Mouse (Mus musculus) hindbrain, embryonic 10.5 days (tissue): ENCODE measurements at regions not wholly inside any gene's neighbourhood (a gene's known extent, or its start where the extent isn't known, plus 50 kb on each side); places are given as distances from the start of the nearest gene placed in this dataset.
A peak's percentile ranks its signal among the peaks of the same experiment; 100 is the strongest.

Source experiments
- DNase-seq: peaks from one replicate; pipeline ENCODE4 v3.0.0-alpha.2; 2017; ENCODE audit warnings: low spot score
- H3K27ac ChIP-seq: fragments of 300-500 bp; sonication (generic); 2 replicates; pipeline ENCODE4 v1.5.1; 2016; ENCODE audit warnings: mild to moderate bottlenecking, moderate library complexity
- H3K27me3 ChIP-seq: fragments of 300-500 bp; sonication (generic); 2 replicates; pipeline ENCODE4 v1.6.1; 2016; ENCODE audit warnings: mild to moderate bottlenecking; ENCODE audit not compliant: poor library complexity, insufficient read depth, severe bottlenecking
- H3K36me3 ChIP-seq: fragments of 300-500 bp; sonication (generic); 2 replicates; pipeline ENCODE4 v1.6.1; 2016; ENCODE audit warnings: mild to moderate bottlenecking, moderate library complexity
- H3K4me1 ChIP-seq: fragments of 300-500 bp; sonication (generic); replicated peaks from 2 replicates; pipeline ENCODE4 v1.6.1; 2016; ENCODE audit warnings: mild to moderate bottlenecking
- H3K4me3 ChIP-seq: fragments of 300-500 bp; sonication (generic); 2 replicates; pipeline ENCODE4 v1.5.1; 2016; ENCODE audit warnings: mild to moderate bottlenecking, moderate library complexity
- H3K9me3 ChIP-seq: fragments of 300-500 bp; sonication (generic); 2 replicates; pipeline ENCODE4 v1.6.1; 2016; ENCODE audit warnings: mild to moderate bottlenecking, moderate library complexity
- WGBS: fragments of 180-500 bp; shearing (Covaris S2); methylation state at CpG from one replicate; pipeline ENCODE4 v1.1.7; 2016; 5-methylcytosine and 5-hydroxymethylcytosine counted together

DNA sequence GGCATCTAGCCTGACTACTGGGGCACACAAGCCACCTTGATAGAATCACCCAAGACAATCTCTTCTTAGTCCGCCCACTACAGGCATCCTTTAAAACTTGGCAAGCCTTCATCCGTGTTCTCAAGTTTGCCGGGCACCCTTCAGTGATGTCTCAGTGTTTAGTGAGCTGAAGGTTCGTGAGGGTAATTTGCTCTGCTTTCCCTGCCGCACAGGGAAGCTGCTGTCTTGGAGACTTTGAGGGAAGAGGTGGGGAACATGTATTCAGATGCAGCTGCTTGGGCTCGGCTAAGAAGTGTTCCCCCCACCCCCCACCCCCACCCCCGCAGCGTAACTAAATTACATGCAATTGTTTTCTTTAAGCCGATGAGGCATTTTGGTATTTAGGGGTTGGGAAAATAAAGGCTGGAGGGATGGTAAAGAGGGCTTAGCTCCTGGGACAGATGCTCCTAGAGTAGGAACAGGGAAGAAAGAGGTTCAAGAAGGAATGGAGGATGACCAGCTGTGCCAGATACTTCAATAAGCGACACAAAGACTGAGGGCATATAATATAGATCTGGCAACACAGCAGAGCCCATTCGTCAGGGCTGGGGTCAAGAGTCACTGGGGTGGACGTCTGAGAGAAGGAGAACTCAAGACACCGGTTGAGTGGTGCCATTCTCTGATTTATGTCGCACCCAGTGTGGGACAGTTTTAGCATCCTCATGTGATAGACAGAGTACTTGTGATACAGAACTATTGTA is 172.4 kb upstream of the Krr1 start:
- Histone ChIP-seq H3K27me3 (no peaks in the 10 kb centered on the region), H3K9me3 (no peaks in the 10 kb centered on the region), H3K4me1 (peaks cover 45% of the 10 kb centered on the region), H3K4me3 (no peak overlapping the region), H3K36me3 (no peaks in the 10 kb centered on the region), H3K27ac (no peak overlapping the region)
- 39% methylated on average over 14 of the region's 14 CpGs for WGBS
- DNase-seq = no peak

DNA sequence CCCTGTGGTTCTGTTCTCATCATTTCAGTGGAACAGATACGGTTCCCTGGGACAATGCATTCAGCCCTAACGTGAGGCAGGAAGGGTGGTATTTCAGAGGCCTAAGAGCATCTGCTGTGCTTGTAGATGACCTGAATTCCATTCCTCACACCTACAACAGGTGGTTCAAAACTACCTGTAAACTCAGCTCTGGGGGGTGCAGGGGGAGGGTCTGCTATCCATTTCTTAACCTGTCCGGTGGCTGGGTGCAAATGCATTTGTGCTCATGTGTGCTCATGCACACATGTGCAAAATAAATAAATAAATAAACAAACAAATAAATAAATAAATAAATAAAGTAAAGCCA is 171.9 kb upstream of the Krr1 start:
- 72% methylated on average over 3 of the region's 3 CpGs for WGBS
- H3K9me3 ChIP-seq = no peaks in the 10 kb centered on the region
- H3K36me3 ChIP-seq = no peaks in the 10 kb centered on the region
- H3K27me3 ChIP-seq = no peaks in the 10 kb centered on the region
- H3K27ac ChIP-seq = no peak overlapping the region
- DNase-seq = no peak
- no peak overlapping the region for H3K4me3 ChIP-seq
- H3K4me1 ChIP-seq = peaks cover 45% of the 10 kb centered on the region

DNA sequence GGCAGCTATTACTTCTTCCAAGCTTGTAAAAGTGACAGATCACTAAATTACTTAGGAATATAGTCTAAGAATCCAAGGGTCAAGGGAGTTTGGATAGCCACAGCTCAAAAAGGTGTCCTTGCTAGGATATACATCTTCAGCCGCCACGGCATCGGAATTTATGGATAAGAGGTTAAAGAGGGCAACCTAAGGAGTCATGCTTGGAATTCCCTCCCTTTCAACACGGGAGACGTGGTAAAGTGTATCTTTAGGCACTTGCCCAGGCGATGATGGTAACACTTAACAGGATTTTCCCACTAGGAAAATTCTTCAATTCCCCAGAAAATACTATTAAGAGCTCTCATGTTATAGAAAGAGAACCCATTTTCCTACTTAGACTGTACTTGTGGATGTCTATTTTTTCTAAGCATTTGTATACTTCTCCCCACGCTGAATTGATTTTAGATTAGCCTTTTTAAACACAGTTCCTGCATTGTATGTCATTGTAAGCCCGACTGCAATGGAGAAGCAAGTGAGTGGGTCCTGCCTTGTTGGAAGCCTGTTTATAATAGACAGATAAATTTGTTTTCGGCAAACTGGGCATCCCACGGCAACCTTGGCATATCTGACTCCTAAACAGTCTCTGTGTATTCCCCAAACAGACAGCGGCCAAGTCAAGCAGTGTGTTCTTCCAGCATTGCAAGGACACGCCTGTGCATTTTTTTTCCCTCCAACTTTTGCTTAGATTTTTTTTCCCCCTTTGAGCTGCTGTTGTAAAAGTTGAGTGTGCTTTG is 171.3 kb upstream of the Krr1 start:
- H3K4me3 ChIP-seq = no peak overlapping the region
- no peak for DNase-seq
- H3K27me3 ChIP-seq = no peaks in the 10 kb centered on the region
- H3K9me3 ChIP-seq = no peaks in the 10 kb centered on the region
- WGBS = 53% methylated on average over 12 of the region's 12 CpGs
- H3K36me3 ChIP-seq = no peaks in the 10 kb centered on the region
- H3K27ac ChIP-seq = peak overlapping the region; percentile 25; the same call in 1 of the 2 replicates
- peaks cover 45% of the 10 kb centered on the region for H3K4me1 ChIP-seq

DNA sequence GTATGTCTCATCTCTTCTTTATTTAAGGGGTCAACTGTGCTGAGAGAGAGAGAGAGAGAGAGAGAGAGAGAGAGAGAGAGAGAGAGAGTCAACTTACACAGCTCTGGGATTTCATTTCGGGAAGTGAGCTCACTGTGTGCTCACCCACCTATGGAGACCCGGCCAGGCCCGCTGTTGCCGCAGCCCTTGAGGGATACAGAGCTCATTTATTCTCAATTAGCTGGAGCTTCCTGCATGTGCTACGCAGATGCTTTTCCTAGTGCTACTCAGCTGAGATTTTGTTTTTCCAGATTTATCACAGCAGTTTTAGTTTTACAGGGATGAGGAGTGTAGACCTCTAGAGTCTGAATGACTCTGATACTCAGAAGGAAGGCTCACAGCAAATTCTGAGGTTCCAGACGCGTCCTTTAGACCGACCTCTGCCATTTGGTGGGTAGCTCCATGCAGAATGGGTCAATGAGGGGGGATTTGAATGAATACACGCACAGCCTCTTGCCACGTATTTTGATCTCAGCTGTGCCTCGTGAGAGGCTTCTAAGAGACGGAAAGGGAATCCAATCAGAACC is 170.6 kb upstream of the Krr1 start:
- peak overlapping the region; percentile 25; the same call in 1 of the 2 replicates for H3K27ac ChIP-seq
- no peaks in the 10 kb centered on the region for H3K9me3 ChIP-seq
- peaks cover 48% of the 10 kb centered on the region for H3K4me1 ChIP-seq
- no peak overlapping the region for H3K4me3 ChIP-seq
- peak; percentile 53 for DNase-seq
- no peaks in the 10 kb centered on the region for H3K36me3 ChIP-seq
- H3K27me3 ChIP-seq = no peaks in the 10 kb centered on the region
- 42% methylated on average over 12 of the region's 12 CpGs for WGBS

DNA sequence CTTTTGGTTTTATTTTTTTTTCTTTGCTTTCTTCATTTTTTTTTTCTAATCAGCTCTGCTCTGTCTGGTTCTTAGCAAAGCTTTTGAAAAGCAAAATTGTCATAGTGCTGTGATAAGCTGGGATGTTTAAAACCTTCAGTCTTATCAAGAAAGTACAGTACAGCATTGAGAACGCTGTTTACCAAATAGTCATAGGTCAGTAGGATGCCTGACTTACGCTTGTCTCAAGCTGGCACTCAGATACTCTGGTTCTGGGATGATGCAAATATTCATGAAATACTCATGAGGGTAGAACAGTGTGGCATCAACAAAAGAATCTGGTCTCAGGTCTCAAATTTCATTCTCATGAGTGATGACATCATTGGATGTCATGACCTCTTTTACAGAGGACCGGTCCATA is 166.1 kb upstream of the Krr1 start:
- no peak overlapping the region for H3K4me3 ChIP-seq
- WGBS = 84% methylated on average over 3 of the region's 3 CpGs
- DNase-seq = no peak
- H3K4me1 ChIP-seq = peaks cover 28% of the 10 kb centered on the region
- H3K27me3 ChIP-seq = no peaks in the 10 kb centered on the region
- no peaks in the 10 kb centered on the region for H3K36me3 ChIP-seq
- no peaks in the 10 kb centered on the region for H3K9me3 ChIP-seq
- no peak overlapping the region for H3K27ac ChIP-seq

DNA sequence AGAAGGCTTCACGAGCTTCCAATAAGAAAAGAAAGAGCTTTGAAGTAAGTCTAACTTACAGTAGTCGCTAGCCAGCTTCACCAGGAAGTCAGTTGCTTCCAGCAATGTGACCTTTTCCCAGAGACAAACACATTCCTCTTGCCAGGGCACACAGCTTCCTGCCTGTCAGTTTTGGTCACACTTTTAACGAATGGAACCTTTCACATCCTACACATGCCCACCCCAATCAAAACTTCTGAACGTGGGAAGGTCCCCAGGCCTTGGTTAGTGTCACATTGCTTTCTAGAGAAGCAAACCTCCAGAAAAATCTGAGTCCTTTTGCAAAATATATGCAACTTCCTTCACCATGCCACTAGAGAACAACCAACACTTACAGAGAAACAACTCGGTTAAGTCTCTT is 165.5 kb upstream of the Krr1 start:
- no peak overlapping the region for H3K27ac ChIP-seq
- 46% methylated on average over 5 of the region's 5 CpGs for WGBS
- DNase-seq = no peak
- no peaks in the 10 kb centered on the region for H3K9me3 ChIP-seq
- no peaks in the 10 kb centered on the region for H3K36me3 ChIP-seq
- H3K27me3 ChIP-seq = no peaks in the 10 kb centered on the region
- H3K4me3 ChIP-seq = no peak overlapping the region
- peaks cover 23% of the 10 kb centered on the region for H3K4me1 ChIP-seq

DNA sequence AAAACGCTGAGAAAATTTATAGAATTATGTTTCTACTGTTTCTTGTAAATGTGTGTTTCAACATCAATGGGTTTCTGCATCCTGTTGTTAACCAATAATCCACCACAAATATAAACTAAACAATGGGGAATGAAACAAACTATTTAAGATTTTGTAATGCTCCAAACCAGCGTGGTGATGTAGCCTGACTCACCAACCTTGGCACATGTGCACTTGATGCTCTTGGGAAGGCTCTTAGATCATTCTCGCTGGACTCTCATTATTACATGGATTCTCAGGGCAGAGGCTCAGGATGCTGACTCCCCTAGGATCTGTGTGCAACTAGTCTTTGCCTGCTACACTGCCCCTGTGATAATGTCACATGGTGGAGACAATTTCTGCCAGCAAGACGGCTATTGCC is 158.7 kb upstream of the Krr1 start:
- H3K27ac ChIP-seq = no peak overlapping the region
- DNase-seq = no peak
- H3K27me3 ChIP-seq = no peaks in the 10 kb centered on the region
- H3K9me3 ChIP-seq = no peaks in the 10 kb centered on the region
- H3K36me3 ChIP-seq = no peaks in the 10 kb centered on the region
- peaks cover 13% of the 10 kb centered on the region for H3K4me1 ChIP-seq
- WGBS = 90% methylated on average over 4 of the region's 4 CpGs
- no peak overlapping the region for H3K4me3 ChIP-seq

DNA sequence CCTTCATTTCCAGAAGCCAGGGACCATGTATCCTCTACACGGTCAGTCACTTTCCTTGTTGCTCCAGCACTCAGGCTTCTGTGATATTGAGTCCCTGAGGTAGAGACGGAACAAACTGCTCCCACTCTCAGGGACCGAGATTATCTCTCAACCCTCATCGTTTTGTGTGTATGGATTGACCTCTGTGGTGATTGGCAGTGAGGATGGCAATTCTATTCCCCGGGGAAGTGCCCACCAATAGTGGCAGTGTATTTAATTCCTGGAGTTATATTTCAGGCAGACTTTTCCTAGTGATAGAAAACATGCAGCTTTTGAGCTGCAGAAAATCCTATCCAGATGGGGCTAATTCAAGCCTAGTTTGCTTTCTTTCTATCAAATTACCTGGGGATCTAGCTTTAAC is 157.8 kb upstream of the Krr1 start:
- WGBS = 76% methylated on average over 5 of the region's 5 CpGs
- Histone ChIP-seq H3K27ac (no peak overlapping the region), H3K4me3 (no peak overlapping the region), H3K9me3 (no peaks in the 10 kb centered on the region), H3K36me3 (no peaks in the 10 kb centered on the region), H3K27me3 (no peaks in the 10 kb centered on the region), H3K4me1 (peaks cover 13% of the 10 kb centered on the region)
- DNase-seq = no peak

DNA sequence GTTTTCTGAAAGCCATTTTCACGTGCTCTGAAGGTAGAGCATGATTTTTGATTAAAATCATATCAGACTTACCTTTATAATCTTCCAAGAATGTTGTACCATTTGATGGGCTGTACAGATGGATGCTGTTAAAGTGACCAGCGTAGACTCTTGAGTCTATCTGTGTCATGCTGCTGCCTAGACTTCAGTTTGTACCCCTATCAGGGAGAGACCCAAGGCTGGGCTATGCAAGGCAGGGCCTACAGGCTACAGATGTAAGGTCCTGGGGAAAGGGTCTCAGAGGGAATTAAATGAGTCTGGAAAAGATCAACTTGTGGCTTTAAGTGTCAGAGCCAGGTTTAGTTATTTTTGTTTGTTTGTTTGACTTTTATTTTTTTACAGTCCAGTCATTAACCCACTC is 157.3 kb upstream of the Krr1 start:
- H3K4me3 ChIP-seq = no peak overlapping the region
- H3K27ac ChIP-seq = no peak overlapping the region
- DNase-seq = no peak
- H3K9me3 ChIP-seq = no peaks in the 10 kb centered on the region
- no peaks in the 10 kb centered on the region for H3K36me3 ChIP-seq
- WGBS = 86% methylated on average over 2 of the region's 2 CpGs
- H3K4me1 ChIP-seq = peaks cover 13% of the 10 kb centered on the region
- H3K27me3 ChIP-seq = no peaks in the 10 kb centered on the region

DNA sequence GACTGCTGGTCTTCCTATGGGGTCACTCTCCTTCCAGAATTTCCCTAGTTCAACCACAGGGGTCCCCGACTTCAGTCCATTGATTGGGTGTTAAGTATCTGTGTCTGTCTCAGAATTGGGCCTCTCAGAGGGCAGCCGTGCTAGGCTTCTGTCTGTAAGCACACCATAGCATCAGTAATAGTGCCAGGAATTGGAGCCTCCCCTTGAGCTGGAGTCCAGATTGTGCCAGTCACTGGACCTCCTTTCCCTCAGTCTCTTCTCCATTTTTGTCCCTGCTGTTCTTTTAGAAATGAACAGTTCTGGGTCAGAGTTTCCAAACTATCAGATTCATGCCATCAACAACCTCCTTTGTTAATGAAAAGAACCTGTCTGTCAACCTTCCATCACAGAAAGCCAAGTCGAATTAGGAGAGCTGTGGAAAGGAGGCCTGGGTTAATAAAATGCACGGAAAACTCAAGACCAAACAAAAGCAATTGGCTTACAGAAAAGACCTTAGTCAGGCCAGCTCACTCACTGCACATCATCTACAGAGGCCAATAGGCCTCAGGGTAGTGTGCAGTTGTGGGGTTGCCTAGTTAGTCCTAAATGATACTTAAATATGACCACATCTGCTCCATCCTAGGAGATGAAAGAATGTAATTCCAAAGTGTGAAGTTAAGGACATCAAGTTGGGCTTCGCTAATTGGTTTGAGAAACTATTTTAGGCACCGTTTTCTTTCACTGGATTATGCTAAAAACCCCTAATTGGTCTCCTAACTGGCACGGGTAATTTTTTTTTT is 156.5 kb upstream of the Krr1 start:
- Histone ChIP-seq H3K9me3 (no peaks in the 10 kb centered on the region), H3K27ac (0 out of 2 replicates have a peak overlapping the region, but pooled peaks have one; percentile 2)
- WGBS = 70% methylated on average over 7 of the region's 7 CpGs

DNA sequence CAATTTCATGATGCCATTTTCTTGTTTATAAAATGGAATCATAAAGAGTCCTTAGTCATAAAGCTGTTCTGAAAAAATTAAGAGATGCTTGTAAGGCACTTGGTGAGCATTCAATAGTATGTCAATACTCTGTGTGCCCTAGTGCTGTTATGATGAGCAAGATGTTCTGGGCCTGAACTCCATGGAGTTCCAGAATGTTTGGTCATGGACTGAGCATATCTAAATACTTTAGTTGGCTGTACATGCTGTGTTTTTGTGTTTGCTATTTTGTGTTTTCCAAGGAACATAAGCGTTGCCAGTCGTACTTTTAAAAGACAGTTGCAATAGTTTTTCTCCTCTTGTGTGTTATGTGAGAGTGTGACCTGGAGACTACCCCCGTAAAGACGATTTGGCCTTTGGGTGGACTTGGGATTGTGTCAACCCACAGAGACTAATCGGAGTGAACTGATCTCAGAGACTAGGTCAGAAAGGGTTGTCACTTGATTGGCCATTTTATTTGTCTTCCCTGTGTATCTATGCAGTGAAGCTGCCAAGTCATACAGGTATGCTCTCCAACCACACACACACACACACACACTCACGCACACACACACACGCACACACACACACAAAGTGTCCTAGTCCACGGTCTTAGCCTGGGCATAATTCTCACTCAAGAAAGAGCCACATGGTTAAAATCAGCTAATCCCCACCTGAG is 152.6 kb upstream of the Krr1 start:
- Histone ChIP-seq H3K27ac (no peak overlapping the region), H3K36me3 (no peaks in the 10 kb centered on the region), H3K4me3 (no peak overlapping the region), H3K4me1 (peaks cover 13% of the 10 kb centered on the region), H3K27me3 (no peaks in the 10 kb centered on the region), H3K9me3 (no peaks in the 10 kb centered on the region)
- WGBS = 96% methylated on average over 8 of the region's 8 CpGs
- no peak for DNase-seq

More for the DNA sequence above, 156.5 kb upstream of the Krr1 start:
- peaks cover 13% of the 10 kb centered on the region for H3K4me1 ChIP-seq
- no peak for DNase-seq
- no peaks in the 10 kb centered on the region for H3K27me3 ChIP-seq
- H3K36me3 ChIP-seq = no peaks in the 10 kb centered on the region
- no peak overlapping the region for H3K4me3 ChIP-seq

DNA sequence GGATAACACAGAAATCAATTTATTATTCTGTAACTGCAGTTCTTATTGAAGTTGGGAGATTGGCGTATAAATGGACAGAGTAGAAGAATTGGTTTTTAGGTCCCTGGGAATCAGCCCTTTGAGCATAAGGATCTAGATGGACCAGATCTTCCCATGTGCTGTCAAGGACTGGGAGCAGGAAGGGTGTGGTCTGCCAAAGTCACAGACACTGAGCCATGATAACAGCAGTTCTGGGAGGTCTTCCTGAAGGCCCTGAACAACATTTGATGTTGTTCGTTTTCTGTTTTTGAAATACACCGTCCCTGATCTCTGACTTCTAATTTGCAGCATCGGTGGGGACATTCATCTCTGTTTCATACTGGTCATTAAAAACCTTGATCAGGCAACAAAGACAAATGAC is 147.6 kb upstream of the Krr1 start:
- 92% methylated on average over 4 of the region's 4 CpGs for WGBS
- DNase-seq = no peak
- Histone ChIP-seq H3K36me3 (no peaks in the 10 kb centered on the region), H3K4me3 (no peak overlapping the region), H3K27me3 (no peaks in the 10 kb centered on the region), H3K9me3 (no peaks in the 10 kb centered on the region), H3K27ac (no peak overlapping the region), H3K4me1 (peaks cover 15% of the 10 kb centered on the region)
